Mouse (Mus musculus): ENCODE measurements around the gene Orai3. TPM values are rescaled to one million over a fixed set of nuclear protein-coding genes. Genes with fewer than 3 reads are reported as not detected.

Gene Orai3
- polyA plus RNA-seq, 1 experiment = 44.2 TPM

DNA sequence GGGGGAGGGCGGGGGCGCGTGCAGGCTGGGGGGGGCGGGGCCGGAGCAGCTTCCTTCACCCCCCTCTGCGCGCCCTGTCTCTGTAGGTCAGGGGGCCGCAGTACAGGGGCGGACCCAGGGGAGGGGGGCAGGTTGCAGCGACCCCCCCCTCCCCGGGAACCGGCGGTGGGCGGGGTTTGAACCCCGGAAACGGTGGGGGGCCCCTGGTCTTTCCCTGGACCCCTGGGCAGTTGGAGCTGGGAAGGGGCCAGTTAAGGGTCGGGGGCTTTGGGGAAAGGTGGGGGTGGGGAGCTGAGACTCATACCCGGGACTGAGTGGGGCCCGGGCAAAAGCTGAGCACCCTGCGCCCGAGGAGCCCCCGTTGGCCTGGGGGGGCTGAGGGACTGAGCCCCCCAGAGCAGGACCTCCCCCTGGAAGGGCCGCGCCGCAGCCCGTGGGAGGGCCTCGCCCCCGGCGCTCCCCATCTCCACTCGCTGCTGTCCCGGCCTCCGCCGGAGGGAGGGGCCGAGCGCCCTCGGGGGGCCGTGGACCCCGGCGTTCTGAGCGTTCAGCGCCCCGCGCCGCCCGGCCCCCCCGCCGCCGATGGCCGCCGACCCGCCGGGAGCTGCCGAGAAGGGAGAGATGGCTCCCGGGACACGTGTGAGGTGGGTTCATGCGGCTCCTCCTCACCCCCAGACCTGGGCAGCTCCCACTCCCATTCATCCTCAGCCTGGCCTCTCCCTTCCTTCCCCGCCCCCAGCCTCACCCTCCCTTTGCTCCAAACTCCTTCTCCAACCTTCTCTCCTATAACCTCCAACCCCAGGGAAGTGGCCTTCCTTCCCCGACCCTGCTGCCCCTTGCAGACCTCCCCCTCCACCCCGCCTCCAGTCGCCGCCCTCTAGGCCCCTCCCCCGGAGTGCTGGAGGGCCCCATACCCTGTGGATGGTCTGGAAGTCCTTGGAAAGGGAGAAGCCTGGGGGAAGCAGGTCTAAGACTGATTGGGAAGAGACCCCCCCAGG lies 22.8 kb upstream of the Orai3 start:
- peak overlapping the region; percentile 85 for H3K4me3 ChIP-seq (ENCODE audit: insufficient read depth, low read length)
- TF ChIP-seq CTCF (IDR thresholded peaks at IDR 0.05; ENCODE audit: low read depth, low read length) (no peak), POLR2A (IDR thresholded peaks at IDR 0.05; ENCODE audit: borderline replicate concordance, low read depth, low read length) (no peak)
- H3K4me1 ChIP-seq (ENCODE audit: control insufficient read depth, insufficient read depth, low read length) = peaks cover 11% of the 10 kb centered on the region; the same call in 1 of the 2 replicates
- no peak overlapping the region for H3K27ac ChIP-seq (ENCODE audit: insufficient read depth, low read depth, low read length)

DNA sequence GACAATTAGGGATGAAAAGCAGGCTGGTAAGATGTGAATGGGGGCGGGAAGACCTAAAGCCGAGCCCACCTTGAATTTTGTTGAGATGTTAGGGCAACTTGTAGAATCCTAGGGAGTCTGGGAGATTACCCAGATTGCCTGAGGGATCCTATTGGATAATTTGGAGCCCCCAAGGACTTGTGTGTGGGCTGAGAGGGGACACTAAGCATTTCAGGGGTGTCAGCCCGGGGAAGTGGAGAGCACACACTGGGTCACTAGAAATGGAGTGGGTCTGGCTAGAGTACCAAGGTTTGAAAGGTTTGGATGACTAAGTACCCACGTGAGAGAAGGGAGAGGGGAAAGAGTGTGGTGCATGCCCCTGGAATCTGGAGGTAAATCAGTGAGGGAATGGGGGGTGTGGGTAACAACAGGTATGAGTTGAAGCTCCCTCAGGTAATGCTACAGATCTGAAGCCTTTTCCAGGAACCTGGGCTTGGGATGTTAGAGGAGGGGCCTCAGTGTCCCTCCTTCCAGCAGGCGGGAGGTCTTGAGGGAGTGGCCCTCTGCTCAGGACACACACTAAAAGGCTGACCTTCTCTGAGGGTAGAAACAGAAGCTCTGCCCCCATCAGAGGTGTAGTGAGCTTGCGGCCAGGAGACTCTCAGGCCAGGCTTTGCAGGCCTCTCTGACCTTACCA lies 21.9 kb upstream of the Orai3 start:
- Histone ChIP-seq H3K4me1 (ENCODE audit: control insufficient read depth, insufficient read depth, low read length) (peaks cover 11% of the 10 kb centered on the region), H3K27ac (ENCODE audit: insufficient read depth, low read depth, low read length) (no peak overlapping the region), H3K4me3 (ENCODE audit: insufficient read depth, low read length) (peak overlapping the region; percentile 85)
- TF ChIP-seq POLR2A (IDR thresholded peaks at IDR 0.05; ENCODE audit: borderline replicate concordance, low read depth, low read length) = no peak
- TF ChIP-seq CTCF (IDR thresholded peaks at IDR 0.05; ENCODE audit: low read depth, low read length) = no peak; the same call in 1 of the 2 replicates

DNA sequence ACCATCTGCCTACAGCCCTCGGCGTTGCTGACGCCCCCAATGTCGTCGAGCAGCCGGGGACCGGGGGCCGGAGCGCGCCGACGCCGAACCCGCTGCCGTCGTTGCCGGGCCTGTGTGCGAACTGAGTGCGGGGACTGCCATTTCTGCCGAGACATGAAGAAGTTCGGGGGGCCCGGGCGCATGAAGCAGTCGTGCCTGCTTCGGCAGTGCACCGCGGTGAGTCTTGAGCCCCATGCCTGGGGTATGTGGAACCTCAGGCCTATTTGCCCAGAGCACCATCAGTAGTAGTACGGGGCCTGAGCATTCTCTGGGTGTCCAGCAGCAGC lies 21.4 kb upstream of the Orai3 start:
- peaks cover 16% of the 10 kb centered on the region for H3K4me1 ChIP-seq (ENCODE audit: control insufficient read depth, insufficient read depth, low read length)
- no peak overlapping the region for H3K27ac ChIP-seq (ENCODE audit: insufficient read depth, low read depth, low read length)
- H3K4me3 ChIP-seq (ENCODE audit: insufficient read depth, low read length) = no peak overlapping the region
- TF ChIP-seq CTCF (IDR thresholded peaks at IDR 0.05; ENCODE audit: low read depth, low read length) (no peak), POLR2A (IDR thresholded peaks at IDR 0.05; ENCODE audit: borderline replicate concordance, low read depth, low read length) (no peak)

DNA sequence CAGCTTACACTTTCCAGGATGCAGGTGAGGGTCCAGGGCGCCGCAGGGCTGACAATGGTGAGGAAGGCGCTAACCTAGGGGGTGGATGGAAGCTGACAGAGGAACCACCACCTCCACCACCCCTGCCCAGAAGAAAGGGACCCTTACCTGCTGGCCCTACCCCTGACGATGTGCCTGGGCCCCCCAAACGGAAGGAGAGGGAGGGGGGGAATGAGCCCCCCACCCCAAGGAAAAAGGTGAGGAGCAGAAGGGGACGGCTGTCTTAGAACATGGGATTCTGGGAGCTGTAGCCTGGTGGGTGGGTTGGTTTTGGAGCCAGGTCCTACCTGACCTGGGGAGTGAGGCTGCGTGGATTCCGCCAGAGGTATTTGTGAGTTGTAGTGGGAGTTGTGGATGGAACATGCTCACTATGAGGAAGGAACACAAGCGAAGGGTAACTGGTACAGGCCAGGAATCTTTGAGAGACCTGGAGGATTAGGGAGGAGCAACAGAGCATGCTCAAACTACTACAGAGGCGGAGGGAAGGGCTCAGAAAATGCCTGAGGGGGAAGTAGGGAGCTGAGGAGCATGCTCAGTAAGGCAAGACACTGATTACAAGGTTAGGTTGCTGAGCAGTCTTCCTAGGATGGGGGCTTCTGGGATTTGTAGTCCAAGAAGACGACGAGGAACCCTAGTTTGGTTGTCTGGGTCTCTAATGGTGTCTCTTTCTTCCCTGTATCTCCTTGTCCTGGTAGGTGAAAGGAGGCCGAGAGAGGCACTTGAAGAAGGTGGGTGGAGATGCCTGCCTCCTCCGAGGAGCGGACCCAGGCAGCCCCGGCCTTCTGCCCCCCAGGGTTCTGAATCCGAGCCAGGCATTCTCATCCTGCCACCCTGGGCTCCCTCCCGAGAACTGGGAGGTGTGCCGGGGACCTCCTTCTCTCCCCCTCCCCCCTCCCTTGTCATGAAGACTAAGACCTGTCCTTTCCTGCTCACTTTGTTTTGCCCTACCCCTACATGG lies 19.2 kb upstream of the Orai3 start:
- H3K27ac ChIP-seq (ENCODE audit: insufficient read depth, low read depth, low read length) = no peak overlapping the region
- peaks cover 16% of the 10 kb centered on the region for H3K4me1 ChIP-seq (ENCODE audit: control insufficient read depth, insufficient read depth, low read length)
- TF ChIP-seq CTCF (IDR thresholded peaks at IDR 0.05; ENCODE audit: low read depth, low read length) = no peak
- no peak for TF ChIP-seq POLR2A (IDR thresholded peaks at IDR 0.05; ENCODE audit: borderline replicate concordance, low read depth, low read length)
- H3K4me3 ChIP-seq (ENCODE audit: insufficient read depth, low read length) = no peak overlapping the region

DNA sequence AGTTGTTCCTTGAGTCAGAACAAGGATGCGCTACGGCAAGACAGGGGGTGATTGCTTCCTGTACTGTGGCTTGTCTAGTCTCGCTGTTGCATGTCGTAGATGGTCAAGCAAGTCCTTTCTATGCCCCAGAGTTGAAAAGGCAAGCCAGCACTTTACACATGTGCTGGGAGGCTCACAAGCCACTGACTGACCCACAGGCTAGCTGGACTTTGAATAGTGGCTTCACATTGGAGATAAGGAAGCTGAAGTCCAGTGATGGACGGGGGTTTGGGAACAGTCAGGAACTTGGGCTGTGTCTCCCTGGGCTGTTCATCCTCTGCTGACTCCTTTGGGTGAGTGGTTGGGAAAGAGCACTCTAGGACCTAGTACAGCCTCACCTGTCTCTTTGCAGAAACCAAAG lies 18.0 kb upstream of the Orai3 start:
- H3K4me3 ChIP-seq (ENCODE audit: insufficient read depth, low read length) = no peak overlapping the region
- H3K4me1 ChIP-seq (ENCODE audit: control insufficient read depth, insufficient read depth, low read length) = peaks cover 16% of the 10 kb centered on the region
- H3K27ac ChIP-seq (ENCODE audit: insufficient read depth, low read depth, low read length) = no peak overlapping the region
- no peak for TF ChIP-seq CTCF (IDR thresholded peaks at IDR 0.05; ENCODE audit: low read depth, low read length)
- no peak for TF ChIP-seq POLR2A (IDR thresholded peaks at IDR 0.05; ENCODE audit: borderline replicate concordance, low read depth, low read length)

DNA sequence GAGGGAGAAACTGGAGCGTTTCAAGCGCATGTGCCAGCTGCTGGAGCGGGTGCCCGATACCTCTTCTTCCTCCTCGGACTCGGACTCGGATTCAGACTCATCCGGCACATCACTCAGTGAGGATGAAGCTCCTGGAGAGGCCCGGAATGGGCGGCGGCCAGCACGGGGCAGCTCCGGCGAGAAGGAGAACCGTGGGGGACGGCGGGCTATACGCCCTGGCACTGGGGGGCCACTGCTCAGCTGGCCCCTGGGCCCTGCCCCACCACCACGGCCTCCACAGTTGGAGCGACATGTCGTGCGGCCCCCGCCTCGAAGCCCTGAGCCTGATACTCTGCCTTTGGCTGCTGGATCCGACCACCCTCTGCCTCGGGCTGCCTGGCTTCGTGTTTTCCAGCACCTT lies 17.5 kb upstream of the Orai3 start:
- no peak overlapping the region for H3K27ac ChIP-seq (ENCODE audit: insufficient read depth, low read depth, low read length)
- TF ChIP-seq POLR2A (IDR thresholded peaks at IDR 0.05; ENCODE audit: borderline replicate concordance, low read depth, low read length) (no peak), CTCF (IDR thresholded peaks at IDR 0.05; ENCODE audit: low read depth, low read length) (no peak)
- peaks cover 16% of the 10 kb centered on the region for H3K4me1 ChIP-seq (ENCODE audit: control insufficient read depth, insufficient read depth, low read length)
- H3K4me3 ChIP-seq (ENCODE audit: insufficient read depth, low read length) = no peak overlapping the region

DNA sequence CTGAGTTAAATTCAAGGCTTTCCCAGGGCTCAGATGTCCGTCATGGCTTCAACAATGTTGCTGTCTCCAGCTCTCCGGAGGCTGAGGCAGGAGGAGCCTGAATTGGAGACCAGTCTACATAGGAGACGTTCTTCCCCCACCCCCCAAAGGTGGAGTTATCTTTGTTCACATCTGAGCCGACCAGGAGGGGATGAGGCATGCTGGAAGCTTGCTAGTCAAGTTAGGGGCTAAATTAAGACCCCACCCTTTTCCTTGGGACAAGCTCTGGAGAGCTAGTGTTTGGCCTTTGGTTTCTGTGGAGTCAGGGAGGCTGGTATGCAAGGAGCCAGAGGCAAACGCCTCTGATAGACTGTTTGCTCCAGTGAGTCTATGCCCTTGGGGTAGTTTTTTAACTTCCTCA lies 16.5 kb upstream of the Orai3 start:
- TF ChIP-seq CTCF (IDR thresholded peaks at IDR 0.05; ENCODE audit: low read depth, low read length) (no peak), POLR2A (IDR thresholded peaks at IDR 0.05; ENCODE audit: borderline replicate concordance, low read depth, low read length) (no peak)
- Histone ChIP-seq H3K4me3 (ENCODE audit: insufficient read depth, low read length) (no peak overlapping the region), H3K27ac (ENCODE audit: insufficient read depth, low read depth, low read length) (peak overlapping the region; percentile 12; the same call in 1 of the 2 replicates), H3K4me1 (ENCODE audit: control insufficient read depth, insufficient read depth, low read length) (peaks cover 16% of the 10 kb centered on the region)

DNA sequence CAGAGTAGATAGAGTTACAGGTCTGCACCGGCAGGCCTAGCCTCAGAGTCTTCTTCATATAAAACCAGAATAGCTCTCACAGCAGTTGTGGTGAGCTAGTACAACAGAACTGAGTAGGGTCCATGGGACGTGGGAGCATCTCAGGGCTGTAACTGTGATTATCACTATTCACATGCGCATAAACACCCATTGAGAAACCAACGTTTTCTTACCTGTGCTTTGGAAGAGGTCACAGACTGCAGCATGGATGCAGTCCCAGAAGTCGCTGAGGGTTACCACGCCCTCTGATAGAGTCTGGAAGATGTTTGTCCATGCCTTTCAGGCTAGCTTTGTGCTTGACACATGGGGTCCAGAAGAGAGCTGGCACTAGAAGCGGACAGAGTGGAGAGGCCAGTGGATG lies 15.9 kb upstream of the Orai3 start:
- Histone ChIP-seq H3K4me1 (ENCODE audit: control insufficient read depth, insufficient read depth, low read length) (peaks cover 16% of the 10 kb centered on the region), H3K27ac (ENCODE audit: insufficient read depth, low read depth, low read length) (no peak overlapping the region), H3K4me3 (ENCODE audit: insufficient read depth, low read length) (no peak overlapping the region)
- TF ChIP-seq CTCF (IDR thresholded peaks at IDR 0.05; ENCODE audit: low read depth, low read length) (no peak), POLR2A (IDR thresholded peaks at IDR 0.05; ENCODE audit: borderline replicate concordance, low read depth, low read length) (no peak)

DNA sequence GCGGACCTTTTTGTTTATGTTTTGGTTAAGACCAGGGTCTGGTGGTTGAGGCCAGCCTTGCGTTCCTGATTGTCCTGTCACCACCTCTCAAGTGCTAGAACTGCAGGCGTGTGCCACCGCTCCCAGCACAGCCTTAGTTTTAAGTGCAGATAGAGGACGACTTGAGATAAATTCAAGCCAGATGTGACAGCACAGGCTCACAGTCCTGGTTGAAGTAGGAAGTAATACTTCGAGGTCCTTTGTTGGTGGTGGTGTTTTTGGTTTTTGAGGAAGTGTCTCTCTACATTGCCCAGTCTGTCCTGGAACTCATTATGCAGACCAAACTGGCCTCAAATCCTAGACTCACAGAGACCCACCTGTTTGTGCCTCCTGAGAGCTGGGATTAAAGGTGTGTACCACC lies 9.9 kb upstream of the Orai3 start:
- peak overlapping the region; percentile 79 for H3K27ac ChIP-seq (ENCODE audit: insufficient read depth, low read depth, low read length)
- peak overlapping the region; percentile 3; the same call in 1 of the 2 replicates for H3K4me3 ChIP-seq (ENCODE audit: insufficient read depth, low read length)
- H3K4me1 ChIP-seq (ENCODE audit: control insufficient read depth, insufficient read depth, low read length) = peaks cover 27% of the 10 kb centered on the region
- TF ChIP-seq POLR2A (IDR thresholded peaks at IDR 0.05; ENCODE audit: borderline replicate concordance, low read depth, low read length) (no peak), CTCF (IDR thresholded peaks at IDR 0.05; ENCODE audit: low read depth, low read length) (no peak)
